Mouse (Mus musculus): Measurements from ENCODE around the gene Rbfox2. TPM values are rescaled to one million over a fixed set of nuclear protein-coding genes. Genes with fewer than 3 reads are reported as not detected.
A peak's percentile ranks its signal among the peaks of the same experiment; 100 is the strongest.

The Rbfox2 gene
- total RNA-seq (2014; fragmentation: Nextera tagmentation) = 3.8 and 6.5 TPM in 2 replicates
- total RNA-seq (2017) = 1.5 and 2.3 TPM in 2 replicates
- polyA plus RNA-seq (2012) = 1.1 and 2.1 TPM in 2 replicates

DNA sequence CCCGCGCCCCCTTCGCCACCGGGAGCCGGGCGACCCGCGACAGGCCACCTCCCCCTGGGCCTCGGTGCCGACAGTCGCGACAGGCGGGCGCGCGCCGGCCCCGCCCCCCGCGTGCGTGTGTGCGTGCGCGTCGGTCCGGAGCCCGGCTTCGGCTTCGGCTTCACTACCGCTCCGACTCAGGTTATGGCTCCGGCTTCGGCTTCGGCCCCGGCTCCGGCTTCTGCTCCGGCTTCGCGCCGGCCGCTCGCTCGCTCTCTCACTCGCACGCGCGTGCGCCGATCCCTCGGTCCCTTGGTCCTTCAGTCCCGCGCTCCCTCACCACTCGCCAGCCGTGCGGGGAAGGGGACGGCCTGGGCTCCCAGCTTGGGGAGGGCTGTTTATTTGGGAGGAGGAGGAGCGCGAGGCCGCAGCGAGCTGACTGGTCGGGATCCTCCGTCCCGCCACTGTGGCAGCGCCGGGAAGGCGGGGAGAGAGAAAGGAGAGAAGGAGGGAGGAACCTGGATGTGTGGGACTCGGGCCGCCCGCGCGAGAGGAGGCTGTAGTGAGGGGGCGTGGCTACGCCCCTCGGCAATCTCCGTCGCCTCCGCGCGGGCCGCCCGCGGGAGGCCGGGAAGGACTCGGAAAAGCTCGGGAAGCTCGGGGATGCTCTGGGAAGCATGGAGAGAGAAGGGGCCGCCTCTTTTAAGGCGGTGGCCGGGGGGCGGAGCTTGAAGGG lies at the start of gene Rbfox2:
TSS of gene Rbfox2 (minus strand) at position 458 of the 715 bp plus-strand sequence.
- DNase-seq (ENCODE audit: low spot score) (peak; percentile 47), ATAC-seq (ENCODE audit: extremely low read depth, insufficient number of reproducible peaks, low FRiP score, poor library complexity, severe bottlenecking) (peak; percentile 15; the same call in 1 of the 2 replicates)
- H3K36me3 ChIP-seq (replicated peaks) = no peaks in the 10 kb centered on the region
- H3K4me3 ChIP-seq (ENCODE audit: low read depth, low read length) = peak within 1 kb of the TSS; percentile 73
- no peak for TF ChIP-seq GATA1 (IDR thresholded peaks at IDR 0.05; ENCODE audit: borderline replicate concordance, low read length)
- no peak for TF ChIP-seq POLR2AphosphoS5 (IDR thresholded peaks at IDR 0.05; ENCODE audit: insufficient replicate concordance, low read depth, low read length)
- TF ChIP-seq CTCF (IDR thresholded peaks at IDR 0.05; ENCODE audit: low read depth, low read length) = no peak
- TF ChIP-seq TAL1 (conservative IDR thresholded peaks at IDR 0.05; ENCODE audit: low read depth, low read length) = no peak
- no peak for TF ChIP-seq GATA2 (IDR thresholded peaks at IDR 0.05; ENCODE audit: borderline replicate concordance, low read depth, low read length)
- no peaks in the 10 kb centered on the region for H3K9me3 ChIP-seq (replicated peaks)
- H3K27me3 ChIP-seq (ENCODE audit: insufficient read depth, low read length) = peaks cover 40% of the 10 kb centered on the region
- H3K4me1 ChIP-seq (ENCODE audit: insufficient read depth, low read depth, low read length) = peaks cover 19% of the 10 kb centered on the region

DNA sequence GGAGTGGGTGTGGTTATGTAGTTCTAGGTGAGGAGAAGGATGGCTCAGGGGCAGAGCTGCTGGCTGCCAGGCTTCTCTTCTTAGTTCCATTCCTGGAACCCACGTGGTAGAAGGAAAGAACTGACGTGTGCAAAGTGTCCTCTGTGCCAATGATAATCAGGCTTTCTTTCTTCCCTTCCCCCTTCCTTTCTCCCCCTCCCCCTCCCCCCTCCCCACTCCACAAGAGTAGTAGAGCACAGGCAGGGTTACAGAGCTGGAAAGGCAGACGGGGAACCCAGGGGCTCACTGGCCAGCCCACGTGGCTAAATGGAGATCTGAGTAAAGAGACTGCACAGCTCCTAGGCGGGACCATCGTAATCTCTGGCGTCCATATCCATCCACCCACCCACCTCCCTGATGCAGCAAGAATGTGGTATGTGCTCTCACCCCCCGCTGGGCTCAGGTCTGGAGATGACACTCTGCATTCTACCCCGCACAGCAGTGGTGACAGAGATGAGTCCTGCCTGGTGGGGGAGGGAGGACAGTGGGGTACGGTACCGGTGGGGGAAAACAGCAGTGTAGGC lies 49.5 kb upstream of the Rbfox2 start:
- H3K4me3 ChIP-seq (ENCODE audit: low read depth, low read length) = peak overlapping the region; percentile 44; the same call in 1 of the 2 replicates
- DNase-seq (ENCODE audit: low spot score) = no peak
- no peak for TF ChIP-seq CTCF (IDR thresholded peaks at IDR 0.05; ENCODE audit: low read depth, low read length)
- no peak for TF ChIP-seq TAL1 (conservative IDR thresholded peaks at IDR 0.05; ENCODE audit: low read depth, low read length)
- TF ChIP-seq GATA1 (IDR thresholded peaks at IDR 0.05; ENCODE audit: borderline replicate concordance, low read length) = no peak
- TF ChIP-seq GATA2 (IDR thresholded peaks at IDR 0.05; ENCODE audit: borderline replicate concordance, low read depth, low read length) = no peak
- TF ChIP-seq POLR2AphosphoS5 (IDR thresholded peaks at IDR 0.05; ENCODE audit: insufficient replicate concordance, low read depth, low read length) = no peak
- no peaks in the 10 kb centered on the region for H3K9me3 ChIP-seq (replicated peaks)
- no peak for ATAC-seq (ENCODE audit: extremely low read depth, insufficient number of reproducible peaks, low FRiP score, poor library complexity, severe bottlenecking)
- H3K36me3 ChIP-seq (replicated peaks) = no peaks in the 10 kb centered on the region
- peaks cover 17% of the 10 kb centered on the region for H3K4me1 ChIP-seq (ENCODE audit: insufficient read depth, low read depth, low read length)
- peaks cover 21% of the 10 kb centered on the region; the same call in 1 of the 2 replicates for H3K27me3 ChIP-seq (ENCODE audit: insufficient read depth, low read length)

DNA sequence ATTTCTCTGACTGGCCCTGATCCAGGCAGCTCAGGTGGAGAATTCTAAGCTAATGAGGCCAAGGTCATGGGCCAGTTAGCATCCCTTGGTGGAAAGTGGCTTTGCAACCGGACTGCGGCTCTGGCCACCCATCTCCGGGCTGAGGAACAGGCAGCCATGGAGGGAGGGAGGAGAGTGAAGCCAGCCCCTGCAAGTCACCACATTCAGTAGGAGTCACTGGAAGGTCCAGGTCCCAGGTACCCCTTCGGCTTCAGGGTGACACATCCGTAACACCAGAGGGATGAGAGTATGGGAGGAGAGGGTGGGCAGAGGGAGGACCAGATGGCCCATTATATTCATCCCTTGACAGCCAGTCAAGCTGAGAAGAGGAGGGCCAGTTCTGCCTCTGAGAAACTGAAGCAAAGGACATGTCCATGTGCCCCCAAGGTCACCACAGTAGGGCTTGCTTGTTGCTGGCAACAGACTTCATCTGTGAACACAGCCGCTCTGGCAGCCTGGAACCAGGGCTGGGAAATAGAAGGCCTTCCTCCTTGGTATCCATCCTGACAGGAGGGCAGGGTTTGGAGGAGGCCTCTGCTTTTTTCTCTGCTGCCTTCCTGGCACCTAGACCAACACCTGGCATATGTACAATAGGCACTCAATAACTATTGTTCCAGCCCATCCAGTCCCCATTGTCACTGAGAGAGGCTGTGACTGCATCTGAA lies 48.2 kb upstream of the Rbfox2 start:
- DNase-seq (ENCODE audit: low spot score) = no peak
- no peak for ATAC-seq (ENCODE audit: extremely low read depth, insufficient number of reproducible peaks, low FRiP score, poor library complexity, severe bottlenecking)
- TF ChIP-seq GATA1 (IDR thresholded peaks at IDR 0.05; ENCODE audit: borderline replicate concordance, low read length) = no peak
- TF ChIP-seq GATA2 (IDR thresholded peaks at IDR 0.05; ENCODE audit: borderline replicate concordance, low read depth, low read length) = no peak
- no peak for TF ChIP-seq CTCF (IDR thresholded peaks at IDR 0.05; ENCODE audit: low read depth, low read length)
- TF ChIP-seq TAL1 (conservative IDR thresholded peaks at IDR 0.05; ENCODE audit: low read depth, low read length) = no peak
- TF ChIP-seq POLR2AphosphoS5 (IDR thresholded peaks at IDR 0.05; ENCODE audit: insufficient replicate concordance, low read depth, low read length) = no peak
- Histone ChIP-seq H3K4me1 (ENCODE audit: insufficient read depth, low read depth, low read length) (peaks cover 17% of the 10 kb centered on the region), H3K36me3 (replicated peaks) (no peaks in the 10 kb centered on the region), H3K4me3 (ENCODE audit: low read depth, low read length) (no peak overlapping the region), H3K9me3 (replicated peaks) (no peaks in the 10 kb centered on the region), H3K27me3 (ENCODE audit: insufficient read depth, low read length) (peaks cover 24% of the 10 kb centered on the region)

DNA sequence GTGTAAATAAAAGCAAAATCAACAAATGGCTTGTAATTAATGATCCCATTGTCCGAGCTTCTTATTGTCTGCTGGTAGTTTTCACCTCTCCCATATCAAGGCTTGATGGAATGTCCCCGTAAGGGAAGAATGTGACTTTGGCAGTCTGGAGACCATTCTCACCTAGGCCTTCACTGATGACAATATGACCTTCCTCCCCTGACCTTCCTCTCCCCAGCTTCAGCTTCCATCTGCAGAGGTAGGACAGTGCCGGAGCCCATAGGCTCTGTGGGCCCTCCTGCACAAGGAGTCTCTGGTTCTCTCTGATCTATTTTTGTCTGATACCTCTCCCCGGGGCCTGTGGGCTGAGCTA lies 47.7 kb upstream of the Rbfox2 start:
- TF ChIP-seq CTCF (IDR thresholded peaks at IDR 0.05; ENCODE audit: low read depth, low read length) = no peak
- Histone ChIP-seq H3K4me1 (ENCODE audit: insufficient read depth, low read depth, low read length) (peaks cover 15% of the 10 kb centered on the region), H3K36me3 (replicated peaks) (no peaks in the 10 kb centered on the region), H3K4me3 (ENCODE audit: low read depth, low read length) (no peak overlapping the region), H3K27me3 (ENCODE audit: insufficient read depth, low read length) (peaks cover 24% of the 10 kb centered on the region), H3K9me3 (replicated peaks) (no peaks in the 10 kb centered on the region)
- DNase-seq (ENCODE audit: low spot score) = no peak
- ATAC-seq (ENCODE audit: extremely low read depth, insufficient number of reproducible peaks, low FRiP score, poor library complexity, severe bottlenecking) = no peak

DNA sequence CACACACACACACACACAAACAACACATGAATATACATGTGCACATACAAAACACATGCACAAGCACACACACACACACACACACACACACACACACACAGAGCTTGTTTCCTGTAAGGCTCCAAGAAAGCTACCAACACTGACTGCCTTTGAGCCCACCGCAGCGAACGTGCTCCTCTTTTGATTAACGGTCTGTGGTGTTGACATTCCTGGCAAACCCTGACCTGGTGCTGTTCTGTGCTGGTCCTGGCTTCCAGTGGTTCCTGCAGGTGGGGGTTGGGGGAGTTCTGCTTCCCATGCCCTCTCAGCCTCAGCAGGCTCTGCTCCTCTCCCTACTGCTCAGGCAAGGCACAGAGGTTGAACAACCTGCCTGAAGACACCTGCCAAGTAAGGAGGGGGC lies 47.0 kb upstream of the Rbfox2 start:
- DNase-seq (ENCODE audit: low spot score) (no peak), ATAC-seq (ENCODE audit: extremely low read depth, insufficient number of reproducible peaks, low FRiP score, poor library complexity, severe bottlenecking) (no peak)
- TF ChIP-seq TAL1 (conservative IDR thresholded peaks at IDR 0.05; ENCODE audit: low read depth, low read length) (no peak), CTCF (IDR thresholded peaks at IDR 0.05; ENCODE audit: low read depth, low read length) (no peak), POLR2AphosphoS5 (IDR thresholded peaks at IDR 0.05; ENCODE audit: insufficient replicate concordance, low read depth, low read length) (no peak), GATA2 (IDR thresholded peaks at IDR 0.05; ENCODE audit: borderline replicate concordance, low read depth, low read length) (no peak), GATA1 (IDR thresholded peaks at IDR 0.05; ENCODE audit: borderline replicate concordance, low read length) (no peak)
- Histone ChIP-seq H3K4me3 (ENCODE audit: low read depth, low read length) (no peak overlapping the region), H3K36me3 (replicated peaks) (no peaks in the 10 kb centered on the region), H3K4me1 (ENCODE audit: insufficient read depth, low read depth, low read length) (peaks cover 13% of the 10 kb centered on the region), H3K27me3 (ENCODE audit: insufficient read depth, low read length) (peaks cover 19% of the 10 kb centered on the region), H3K9me3 (replicated peaks) (no peaks in the 10 kb centered on the region)

DNA sequence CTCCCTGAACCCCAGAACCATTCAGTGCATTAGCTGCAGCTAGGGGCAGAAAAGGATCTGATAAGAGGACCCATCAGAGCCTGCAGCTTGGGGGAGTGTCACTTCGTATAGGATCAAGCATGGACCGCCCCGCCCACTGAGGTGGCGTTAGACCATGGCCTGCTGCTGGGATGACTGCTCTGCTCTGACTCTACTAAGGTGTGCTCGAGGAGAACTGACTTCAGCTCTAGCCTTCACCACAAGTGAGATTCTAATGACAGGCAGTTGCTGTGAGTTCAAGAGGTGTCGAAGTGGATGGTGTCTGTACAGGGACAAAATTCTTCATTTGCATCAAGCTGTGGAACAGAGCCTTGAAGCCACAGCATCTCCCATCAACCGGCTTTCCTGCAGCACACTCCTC lies 46.1 kb upstream of the Rbfox2 start:
- ATAC-seq (ENCODE audit: extremely low read depth, insufficient number of reproducible peaks, low FRiP score, poor library complexity, severe bottlenecking) = no peak

More for the DNA sequence above, 46.1 kb upstream of the Rbfox2 start:
- Histone ChIP-seq H3K36me3 (replicated peaks) (no peaks in the 10 kb centered on the region), H3K4me1 (ENCODE audit: insufficient read depth, low read depth, low read length) (peaks cover 10% of the 10 kb centered on the region), H3K9me3 (replicated peaks) (no peaks in the 10 kb centered on the region), H3K4me3 (ENCODE audit: low read depth, low read length) (no peak overlapping the region), H3K27me3 (ENCODE audit: insufficient read depth, low read length) (peaks cover 18% of the 10 kb centered on the region)
- DNase-seq (ENCODE audit: low spot score) = no peak
- no peak for TF ChIP-seq CTCF (IDR thresholded peaks at IDR 0.05; ENCODE audit: low read depth, low read length)
- TF ChIP-seq POLR2AphosphoS5 (IDR thresholded peaks at IDR 0.05; ENCODE audit: insufficient replicate concordance, low read depth, low read length) = no peak
- TF ChIP-seq GATA2 (IDR thresholded peaks at IDR 0.05; ENCODE audit: borderline replicate concordance, low read depth, low read length) = no peak
- no peak for TF ChIP-seq GATA1 (IDR thresholded peaks at IDR 0.05; ENCODE audit: borderline replicate concordance, low read length)
- TF ChIP-seq TAL1 (conservative IDR thresholded peaks at IDR 0.05; ENCODE audit: low read depth, low read length) = no peak

All from G1E (cell line).